Mouse (Mus musculus): Measurements from ENCODE around the gene Spata2.
A peak's percentile ranks its signal among the peaks of the same experiment; 100 is the strongest.

Spata2 gene

GRCm38 (mm10) chr2:167508569-167508968 is 15.9 kb upstream of the Spata2 start:
- DNase-seq: no peak

GRCm38 (mm10) chr2:167507719-167508385 is 15.2 kb upstream of the Spata2 start:
- DNase-seq: no peak

GRCm38 (mm10) chr2:167506546-167507260 is 14.0 kb upstream of the Spata2 start:
- no peak for DNase-seq

- no peak for DNase-seq
These were observed 12.4 kb upstream of the Spata2 start for GRCm38 (mm10) chr2:167505127-167505526.

GRCm38 (mm10) chr2:167503896-167504349 is 11.2 kb upstream of the Spata2 start:
- DNase-seq: peak; percentile 40

DNA sequence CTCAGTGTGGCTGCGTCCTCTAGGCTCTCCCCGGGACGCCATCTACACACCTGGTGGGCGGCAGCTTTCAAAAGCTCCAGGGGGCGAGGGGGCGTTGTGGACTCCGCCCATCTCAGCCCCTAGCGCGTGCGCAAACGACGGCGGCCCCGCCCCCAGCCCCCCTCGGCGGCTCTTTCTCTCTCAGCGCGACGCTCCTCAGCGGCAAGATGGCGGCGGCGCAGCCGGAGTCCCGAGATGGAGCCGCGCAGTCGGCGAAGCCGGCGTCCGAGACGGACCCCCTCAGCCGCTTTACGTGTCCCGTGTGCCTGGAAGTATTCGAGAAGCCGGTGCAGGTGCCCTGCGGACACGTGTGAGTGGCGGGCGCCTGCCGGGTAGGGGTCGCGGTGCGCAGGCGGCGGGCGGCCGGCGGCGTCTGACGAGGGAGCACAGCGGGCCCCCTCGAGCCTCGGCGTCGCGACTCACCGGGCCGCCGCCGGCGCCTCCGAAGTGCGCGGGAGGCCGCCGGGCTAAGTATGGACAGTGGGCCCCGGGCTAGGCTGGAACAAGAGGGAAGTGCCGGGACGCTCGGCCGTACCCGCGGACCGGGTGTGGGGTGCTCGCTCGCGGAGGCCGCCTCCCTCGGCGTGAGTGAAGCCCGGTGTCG is 10.7 kb upstream of the Spata2 start:
- peak; percentile 96 for DNase-seq

GRCm38 (mm10) chr2:167502554-167503252 is 10.0 kb upstream of the Spata2 start:
- DNase-seq: no peak

GRCm38 (mm10) chr2:167497272-167497671 is 4.6 kb upstream of the Spata2 start:
- DNase-seq: no peak

- no peak for DNase-seq
These were observed 3.8 kb upstream of the Spata2 start for GRCm38 (mm10) chr2:167496437-167496836.

DNA sequence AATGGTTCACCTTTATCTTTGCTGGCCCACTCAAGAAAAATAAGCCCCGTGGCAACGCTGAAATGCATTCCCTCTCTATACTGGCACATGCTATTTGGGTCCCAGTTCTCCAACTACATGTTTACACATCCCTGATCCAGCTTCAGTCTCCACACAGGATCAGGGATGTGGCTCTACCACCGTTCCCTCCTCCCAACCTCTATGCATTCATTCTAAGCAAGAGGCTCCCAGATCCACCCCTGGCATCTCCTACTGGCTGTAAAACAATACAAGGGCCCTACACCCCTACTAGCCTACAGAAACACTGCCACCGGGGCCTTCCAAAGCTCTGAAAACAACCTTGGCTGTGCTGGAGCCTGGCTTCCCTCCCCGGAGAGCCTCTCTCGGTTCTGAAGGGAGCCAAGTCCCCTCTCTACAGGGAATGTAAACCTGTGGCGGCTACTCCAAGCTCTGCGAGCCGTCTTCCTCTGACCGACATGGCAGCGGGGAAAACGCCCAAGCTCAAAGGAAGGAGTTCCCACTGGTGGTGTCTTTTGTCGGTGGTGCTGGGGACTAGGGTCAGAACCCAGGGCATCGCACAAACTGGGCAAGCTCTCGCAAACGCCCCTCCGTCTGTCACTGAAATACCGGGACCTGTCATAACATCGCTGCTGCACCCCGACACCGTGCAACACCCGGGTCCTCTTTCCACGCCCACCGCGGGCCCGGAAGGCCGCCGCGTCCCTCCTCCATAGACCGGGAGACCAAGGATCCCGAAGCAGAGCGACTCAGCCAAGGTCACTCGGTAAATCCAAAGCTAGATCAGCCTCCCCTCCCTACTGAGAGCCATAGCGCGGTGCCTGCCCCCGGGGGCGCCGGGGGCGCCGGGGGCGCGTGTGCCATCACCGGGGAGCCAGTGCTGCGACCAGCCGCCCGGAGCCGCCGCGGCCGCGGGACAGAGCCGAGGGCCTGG is 654 bp downstream of the Spata2 start, which contains the start of gene Rnf114:
Gene Rnf114, plus strand, starts transcription at position 889 of the 952 bp plus-strand sequence.
- DNase-seq: peak; percentile 42

DNA sequence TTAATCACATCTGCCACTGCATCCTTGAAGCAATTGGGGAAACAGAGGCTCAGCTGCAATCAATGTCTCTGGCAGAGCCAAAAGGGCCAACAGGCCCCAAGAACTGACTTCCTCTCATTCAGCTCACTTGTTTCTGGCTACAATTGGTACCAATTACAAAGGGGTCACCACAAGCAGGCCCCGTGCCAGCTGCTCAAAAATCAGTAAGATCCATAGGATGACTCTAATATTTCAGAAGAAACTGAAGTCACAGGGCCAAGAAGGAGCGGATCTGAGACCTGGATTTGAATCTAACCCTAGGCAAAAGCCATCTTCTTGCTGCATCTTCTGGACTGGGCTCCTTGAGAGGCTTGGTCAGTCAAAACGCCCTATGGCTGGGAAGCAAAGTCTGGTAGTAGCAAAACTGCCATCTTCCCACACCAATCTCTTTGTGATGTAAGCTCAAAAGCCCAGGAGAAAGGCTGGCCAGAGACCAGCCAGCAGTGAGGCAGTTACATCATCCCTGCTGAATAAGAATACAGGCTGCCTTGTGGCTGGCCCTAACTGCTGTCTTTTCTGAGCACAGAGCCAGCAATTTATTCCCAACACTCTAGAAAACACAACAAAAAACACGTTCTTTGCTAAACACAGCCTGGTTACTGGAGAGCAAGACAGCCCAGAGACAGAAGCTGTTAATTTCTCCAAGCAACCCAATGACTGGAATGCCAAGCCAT is 1.7 kb downstream of the Spata2 start:
- no peak for DNase-seq

DNA sequence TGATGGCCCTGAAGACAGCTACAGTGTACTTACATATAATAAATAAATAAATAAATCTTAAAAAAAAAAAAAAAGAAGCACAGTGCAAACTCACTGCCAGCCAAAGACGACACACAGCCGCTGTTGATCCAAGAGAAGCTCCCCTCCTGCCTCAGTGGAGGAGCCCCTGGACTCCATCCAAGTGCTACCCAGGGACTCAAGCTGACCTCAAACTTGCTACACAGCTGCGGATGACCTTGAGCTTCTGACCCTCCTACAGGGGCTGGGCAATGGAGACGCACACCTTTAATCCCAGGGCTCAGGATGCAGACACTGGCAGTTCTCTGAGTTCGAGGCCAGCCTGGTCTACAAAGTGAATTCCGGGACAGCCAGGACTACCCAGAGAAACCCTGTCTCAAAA is 4.7 kb downstream of the Spata2 start:
- DNase-seq: no peak

GRCm38 (mm10) chr2:167487551-167487950 is 5.1 kb downstream of the Spata2 start:
- no peak for DNase-seq

- DNase-seq: no peak
These were observed 6.1 kb downstream of the Spata2 start for GRCm38 (mm10) chr2:167486573-167486972.

- peak; percentile 66 for DNase-seq
These were observed 6.9 kb downstream of the Spata2 start for GRCm38 (mm10) chr2:167485501-167486377.

- DNase-seq: no peak
These were observed 7.8 kb downstream of the Spata2 start for GRCm38 (mm10) chr2:167484932-167485331.

- no peak for DNase-seq
These were observed 8.8 kb downstream of the Spata2 start for GRCm38 (mm10) chr2:167483827-167484410.

DNA sequence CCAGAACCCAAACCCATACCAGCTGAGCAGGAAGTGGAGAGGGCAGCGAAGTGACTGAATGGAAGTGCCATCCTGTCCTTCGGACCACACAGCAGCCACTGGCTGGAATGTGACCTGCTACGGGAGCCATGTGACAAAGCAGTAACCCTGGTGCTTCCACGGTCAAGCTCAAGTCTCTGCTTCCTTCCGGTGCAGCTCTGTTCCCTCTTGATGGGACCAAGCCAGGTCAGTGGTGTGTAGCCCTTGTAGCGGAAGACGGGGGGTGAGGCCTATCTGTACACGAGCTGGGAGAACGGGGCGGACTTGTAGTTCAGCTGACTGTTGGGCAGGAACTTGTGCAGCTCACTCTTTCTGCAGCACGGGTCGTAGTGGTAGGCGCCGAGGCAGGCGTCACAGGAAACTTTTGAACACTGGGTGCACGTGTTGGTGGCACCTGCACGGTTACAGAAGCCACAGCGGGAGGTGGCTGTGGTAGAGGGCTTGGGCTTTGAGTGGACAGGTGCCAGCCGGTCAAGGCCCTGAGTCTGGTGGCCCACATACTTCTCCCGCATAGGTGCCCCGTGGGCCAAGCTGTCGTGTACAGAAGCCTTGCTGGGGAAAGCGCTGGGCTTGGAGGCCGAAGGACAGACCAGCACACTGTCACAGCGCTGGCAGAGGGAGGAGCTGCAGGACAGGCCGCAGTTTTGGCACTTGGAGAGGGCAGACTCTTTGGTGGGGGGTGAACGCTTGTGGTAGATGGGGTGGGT is 9.4 kb downstream of the Spata2 start:
- DNase-seq: no peak

- DNase-seq: no peak
These were observed 10.0 kb downstream of the Spata2 start for GRCm38 (mm10) chr2:167482681-167483080.
